Mouse (Mus musculus) heart, adult 18-20 months (tissue): ENCODE measurements at regions not wholly inside any gene's neighbourhood (a gene's known extent, or its start where the extent isn't known, plus 50 kb on each side); places are given as distances from the start of the nearest gene placed in this dataset.

Experiments
- DNase-seq, 2 experiments: peaks; one replicate each; pipeline ENCODE4 v3.0.0; 2021 to 2022; ENCODE audit warnings: mixed read lengths in 1 of 2

DNA sequence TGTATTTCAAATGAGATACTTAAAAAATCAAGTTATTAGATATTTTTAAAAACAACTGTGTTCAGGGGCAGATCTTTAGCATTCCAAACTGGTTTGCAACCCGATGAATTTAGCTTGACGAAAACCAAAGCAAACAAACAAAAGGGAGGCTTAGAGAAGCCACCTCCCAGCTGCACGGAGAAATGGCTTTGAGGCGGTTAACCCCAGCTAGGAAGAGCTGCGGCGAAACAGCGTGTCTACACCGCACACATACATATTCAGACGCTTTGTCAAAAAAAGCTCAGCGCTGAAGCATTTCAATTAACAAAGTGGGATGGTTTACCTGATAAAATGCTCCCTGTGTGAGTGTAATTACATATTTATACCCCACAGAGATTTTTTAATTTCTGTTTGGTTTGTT, 123.0 kb upstream of the Ap5m1 start:
- no peak for DNase-seq

DNA sequence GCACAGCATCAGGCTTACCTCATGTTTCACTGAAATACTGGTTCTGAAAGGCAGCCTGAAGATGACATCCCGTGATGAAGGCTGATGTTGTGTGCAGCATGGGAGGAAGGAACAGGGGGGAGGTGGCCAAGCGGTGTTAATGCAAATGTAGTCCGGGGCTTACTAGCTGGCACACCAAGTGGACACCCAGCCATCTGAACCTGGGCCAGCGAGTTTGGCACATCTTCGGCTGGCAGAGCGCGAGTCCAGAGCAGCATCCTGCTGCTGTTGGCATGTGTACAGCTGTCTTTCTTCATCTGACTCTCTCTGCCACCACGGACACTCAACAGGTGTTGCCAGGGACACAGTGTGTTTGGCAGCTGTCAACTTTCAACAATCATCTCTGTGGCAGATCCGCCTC, 135.0 kb upstream of the Ap5m1 start:
- DNase-seq, result no peak

DNA sequence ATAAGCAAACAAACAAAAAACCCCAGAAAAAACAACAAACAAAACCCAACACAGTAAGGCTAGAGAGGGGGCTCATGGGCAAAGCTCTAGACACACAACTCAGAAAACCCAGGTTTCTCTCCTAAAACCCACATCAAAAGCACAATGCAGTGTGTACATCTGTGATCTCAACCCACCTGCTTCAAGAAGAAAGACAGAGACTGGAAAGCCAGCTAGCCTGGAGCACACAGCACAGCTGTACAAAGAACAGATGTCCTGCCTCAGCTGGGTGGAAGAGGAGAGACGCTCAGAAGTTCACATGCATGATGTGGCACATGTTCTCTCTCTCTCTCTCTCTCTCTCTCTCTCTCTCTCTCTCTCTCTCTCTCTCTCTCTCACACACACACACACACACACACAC, 140.0 kb upstream of the Ap5m1 start:
- DNase-seq, result no peak

DNA sequence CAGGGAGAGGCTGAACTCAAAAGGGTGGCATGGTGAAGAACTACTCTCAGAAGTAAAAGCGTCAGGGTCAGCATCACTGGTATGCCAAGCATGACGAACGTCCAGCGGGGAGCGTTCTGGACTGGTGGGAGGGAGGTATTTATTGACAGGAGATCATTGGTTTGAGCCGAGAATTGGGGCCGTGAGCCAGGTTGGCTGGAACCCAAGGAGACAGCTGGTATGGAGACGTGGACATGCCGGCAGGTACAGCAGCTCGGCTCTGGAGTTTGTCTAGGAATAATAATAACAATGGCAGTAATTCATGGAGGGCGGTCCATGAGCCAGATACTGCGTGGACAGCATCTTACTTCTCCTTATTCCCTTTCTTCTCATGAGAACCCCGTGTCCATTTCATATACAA, 156.5 kb upstream of the Ap5m1 start:
- DNase-seq, result no peak

DNA sequence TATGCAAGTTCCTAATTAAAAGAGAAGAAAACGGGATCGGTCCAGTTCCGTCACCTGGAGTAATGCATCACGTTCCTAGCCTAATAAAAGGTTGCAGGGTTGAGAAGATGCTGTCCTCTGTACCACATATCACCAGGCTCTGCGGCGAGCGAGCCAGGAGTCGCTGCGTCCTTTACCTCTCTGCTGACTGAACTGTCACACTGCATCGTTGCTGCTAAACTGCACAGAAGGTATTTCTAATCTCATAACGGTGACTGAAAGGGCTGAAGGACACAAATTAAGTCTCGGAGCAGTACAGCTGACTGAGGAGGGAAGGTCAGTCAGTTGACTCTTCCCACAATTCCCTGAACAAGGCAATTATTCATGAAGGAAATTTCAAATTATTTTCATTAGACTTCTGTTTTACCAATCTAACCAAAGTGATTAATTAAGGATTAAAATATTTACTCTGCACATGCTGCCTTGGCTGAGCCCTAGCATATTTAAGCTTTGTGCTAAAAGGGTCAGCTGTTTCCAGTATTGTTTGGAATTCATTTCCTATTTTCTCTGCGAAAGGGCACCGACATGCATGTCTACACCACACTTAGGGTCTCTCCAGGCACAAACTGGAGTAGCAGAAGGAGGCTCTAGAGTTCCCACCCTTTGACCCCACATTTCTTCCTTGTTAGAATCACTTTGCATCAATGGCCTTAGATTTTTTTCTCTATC, 157.8 kb upstream of the Ap5m1 start:
- DNase-seq, result no peak

DNA sequence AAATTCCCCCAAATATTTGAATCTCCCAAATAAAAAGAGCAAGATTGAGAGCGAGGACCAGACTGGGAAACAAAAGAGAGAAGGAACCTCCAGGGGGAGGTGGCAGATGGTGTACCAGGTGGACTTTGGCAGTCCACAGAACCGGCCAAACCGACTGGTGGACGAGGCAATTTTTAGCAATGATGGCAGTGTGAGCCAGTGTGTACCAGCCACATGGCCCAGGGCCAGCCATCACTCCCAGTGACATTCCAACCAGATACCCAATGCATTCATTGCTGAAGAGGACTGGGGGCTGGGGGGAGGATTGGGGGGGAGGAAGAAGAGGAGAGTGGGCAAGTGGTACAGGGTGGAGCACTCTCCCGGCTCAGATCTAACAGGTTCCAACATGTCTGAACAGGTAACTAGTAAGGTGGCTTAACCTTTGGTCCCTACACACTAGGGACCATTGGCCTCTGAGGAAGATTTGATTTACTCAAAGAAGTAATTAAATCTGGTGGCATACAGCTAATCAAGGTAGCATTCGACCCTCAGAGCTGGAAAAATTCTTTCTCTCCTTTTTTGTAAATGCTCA, 158.4 kb upstream of the Ap5m1 start:
- DNase-seq, result no peak

DNA sequence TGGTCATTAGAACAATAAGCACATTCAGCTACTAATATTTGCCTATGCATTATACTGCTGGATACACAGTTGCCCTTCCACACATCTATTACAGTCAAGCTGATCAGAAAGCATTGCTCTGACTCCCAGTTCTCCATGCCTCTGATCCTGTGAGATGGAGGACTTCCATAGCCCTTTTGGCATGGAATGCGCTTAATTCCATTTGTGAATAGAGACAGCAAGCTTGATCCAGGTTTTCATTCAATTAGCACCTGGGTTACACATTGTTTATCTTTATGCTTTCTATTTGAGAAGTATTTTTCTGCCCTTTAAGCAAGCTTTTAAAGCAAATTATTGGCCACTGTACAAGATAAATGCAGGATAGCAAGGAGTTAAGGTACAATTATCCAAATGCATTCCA, 158.9 kb upstream of the Ap5m1 start:
- no peak for DNase-seq

DNA sequence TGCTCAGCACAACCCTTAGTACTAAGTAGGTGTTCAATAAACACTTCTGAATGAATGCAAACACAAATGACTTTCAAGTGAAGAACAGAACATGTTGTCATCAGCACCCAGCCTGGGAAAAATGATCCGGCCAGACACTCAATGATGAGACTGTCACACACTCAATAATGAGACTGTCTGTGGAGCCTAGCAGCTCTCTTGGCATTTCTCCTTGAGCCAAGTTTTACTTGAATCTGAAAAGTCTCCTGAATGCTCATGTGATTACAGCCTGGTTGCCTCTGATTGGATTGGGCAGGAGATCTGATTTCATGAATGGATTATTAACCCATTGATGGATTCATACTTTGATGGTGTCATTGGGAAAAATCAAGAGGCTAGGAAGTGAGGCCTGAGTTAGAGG, 161.3 kb upstream of the Ap5m1 start:
- no peak for DNase-seq

DNA sequence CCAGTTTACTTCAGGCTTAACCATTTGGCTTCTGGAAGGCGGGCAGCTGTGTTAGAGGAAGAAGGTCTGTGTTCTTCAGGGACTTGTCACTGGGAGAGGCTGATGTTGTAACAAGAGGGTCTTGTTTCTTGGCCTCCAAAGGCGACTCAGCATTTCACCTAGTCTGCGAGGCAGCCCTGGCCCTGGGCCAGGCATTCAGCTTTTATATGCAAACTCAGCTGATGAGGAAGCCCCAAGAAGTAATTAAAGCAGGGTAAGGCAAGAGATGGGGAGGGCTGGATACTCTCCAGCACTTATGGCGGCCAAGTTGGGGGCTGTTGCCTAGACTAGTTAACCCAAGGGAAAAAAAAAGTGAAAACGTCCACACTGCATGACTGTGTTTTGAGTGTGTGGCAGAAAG, 162.4 kb upstream of the Ap5m1 start:
- DNase-seq, result no peak

DNA sequence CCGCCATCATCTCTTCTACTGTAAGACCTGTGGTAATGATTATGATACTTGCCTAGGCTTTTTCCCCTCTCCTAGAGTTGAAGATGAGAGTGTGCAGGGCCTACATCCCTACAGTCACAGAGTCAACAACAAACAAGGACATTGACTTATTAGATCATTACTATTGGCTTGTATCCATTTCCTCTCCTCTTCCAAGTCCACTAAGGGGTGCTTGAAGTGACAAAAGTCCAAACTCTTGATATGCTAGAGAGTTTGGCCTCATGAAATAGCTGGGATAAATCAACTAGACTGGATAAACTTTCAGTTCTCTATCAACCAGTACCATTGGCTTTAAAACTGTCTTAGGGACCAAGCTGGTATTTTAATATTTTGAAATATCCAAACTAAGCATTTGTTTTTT, 165.7 kb upstream of the Ap5m1 start:
- DNase-seq, result no peak

DNA sequence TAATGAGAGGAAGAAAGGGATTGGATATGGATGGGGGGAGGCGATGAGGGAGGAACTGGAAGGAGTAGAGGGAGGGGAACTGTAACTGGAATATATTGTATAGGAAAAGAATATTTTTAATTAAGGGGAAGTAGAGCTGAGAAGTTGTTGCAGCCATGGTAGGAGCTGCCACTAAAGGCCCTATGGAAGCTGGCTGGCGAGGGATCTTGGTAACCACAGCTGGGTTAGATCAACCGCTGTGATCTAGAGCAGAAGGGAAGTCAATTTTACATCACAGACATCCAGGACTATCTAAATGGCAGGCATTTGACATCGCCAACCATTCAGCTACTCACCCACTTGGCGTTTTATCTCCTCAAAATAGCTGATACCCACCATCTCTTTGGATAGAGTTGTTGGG, 168.8 kb upstream of the Ap5m1 start:
- DNase-seq, result no peak

DNA sequence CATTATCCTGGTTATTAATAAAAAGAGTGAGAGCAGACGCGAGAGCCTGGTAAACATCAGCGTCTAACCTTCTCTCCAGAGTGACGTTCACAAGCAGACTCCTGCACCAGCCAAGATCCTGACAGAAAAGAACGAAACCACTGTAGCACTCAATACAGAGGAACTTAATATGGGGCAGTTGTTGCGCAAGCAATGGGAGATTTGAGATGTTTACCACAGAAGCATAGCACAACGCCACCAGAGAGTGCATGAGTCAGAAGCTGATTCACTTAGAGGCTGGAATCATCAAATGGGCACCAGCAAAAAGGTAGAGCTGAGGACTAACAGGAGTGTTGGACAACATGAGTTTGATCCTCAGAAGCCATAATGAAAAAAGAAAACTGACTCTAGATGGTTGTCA, 169.7 kb upstream of the Ap5m1 start:
- peak; percentile 13 to 58 for DNase-seq

DNA sequence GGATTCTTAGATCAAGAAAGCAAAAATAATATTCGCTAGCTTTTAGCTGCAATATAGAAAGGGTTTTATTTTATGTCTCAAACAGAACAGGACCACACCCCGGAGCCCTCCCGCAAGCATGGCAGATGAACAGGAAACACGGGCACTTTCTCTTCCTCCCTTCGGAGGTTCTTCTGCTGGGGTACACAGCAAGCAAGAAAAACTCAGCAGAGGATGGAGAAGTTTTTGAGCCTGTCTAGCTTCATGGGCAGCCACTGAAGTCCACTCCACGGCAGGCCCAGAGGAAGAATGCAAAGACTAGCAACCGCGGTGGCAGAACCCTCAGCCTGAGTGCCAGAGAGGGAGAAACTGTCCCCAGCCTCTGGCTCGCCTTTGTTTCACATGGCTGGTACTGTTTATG, 174.7 kb upstream of the Ap5m1 start:
- DNase-seq, result peak in 1 of 2 experiments; percentile 31

DNA sequence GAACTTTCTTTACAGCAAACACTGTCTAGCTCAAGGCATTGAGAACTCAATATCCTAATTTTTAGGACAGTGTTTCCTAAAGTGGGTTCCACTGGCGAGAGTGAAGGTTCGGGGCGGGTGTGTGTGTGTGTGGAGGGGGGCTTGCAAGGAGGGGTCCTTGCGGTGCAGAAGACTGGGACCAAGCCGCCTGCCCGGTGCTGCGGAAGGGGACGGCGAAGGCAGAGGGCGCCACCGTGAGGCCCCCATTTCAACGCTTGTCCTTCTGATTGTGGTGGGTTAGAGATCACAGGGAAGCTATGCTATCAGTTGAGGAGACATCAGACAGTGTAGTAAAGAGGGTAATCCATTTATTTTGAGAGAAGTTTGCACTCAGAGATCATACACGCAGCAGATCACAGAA, 176.9 kb upstream of the Ap5m1 start:
- DNase-seq, result no peak

DNA sequence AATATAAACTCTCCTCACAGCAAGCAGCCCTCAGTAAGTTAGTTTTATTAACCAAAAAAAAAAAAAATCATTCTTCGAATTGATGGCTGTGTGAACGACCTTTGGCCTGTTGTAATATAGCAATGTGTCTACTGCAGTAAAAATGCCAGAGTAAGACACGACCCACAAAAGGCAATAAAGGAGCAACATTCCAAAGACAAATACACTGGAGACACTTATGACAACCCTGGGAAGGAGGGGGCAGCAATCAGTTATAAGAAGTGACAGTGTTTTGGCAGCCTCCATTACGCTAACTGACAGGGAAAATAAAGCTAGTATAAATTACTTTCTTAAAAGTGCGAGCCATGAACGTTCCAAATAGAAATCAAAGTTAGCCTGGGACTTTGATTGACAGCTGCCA, 185.9 kb upstream of the Ap5m1 start:
- DNase-seq, result no peak

DNA sequence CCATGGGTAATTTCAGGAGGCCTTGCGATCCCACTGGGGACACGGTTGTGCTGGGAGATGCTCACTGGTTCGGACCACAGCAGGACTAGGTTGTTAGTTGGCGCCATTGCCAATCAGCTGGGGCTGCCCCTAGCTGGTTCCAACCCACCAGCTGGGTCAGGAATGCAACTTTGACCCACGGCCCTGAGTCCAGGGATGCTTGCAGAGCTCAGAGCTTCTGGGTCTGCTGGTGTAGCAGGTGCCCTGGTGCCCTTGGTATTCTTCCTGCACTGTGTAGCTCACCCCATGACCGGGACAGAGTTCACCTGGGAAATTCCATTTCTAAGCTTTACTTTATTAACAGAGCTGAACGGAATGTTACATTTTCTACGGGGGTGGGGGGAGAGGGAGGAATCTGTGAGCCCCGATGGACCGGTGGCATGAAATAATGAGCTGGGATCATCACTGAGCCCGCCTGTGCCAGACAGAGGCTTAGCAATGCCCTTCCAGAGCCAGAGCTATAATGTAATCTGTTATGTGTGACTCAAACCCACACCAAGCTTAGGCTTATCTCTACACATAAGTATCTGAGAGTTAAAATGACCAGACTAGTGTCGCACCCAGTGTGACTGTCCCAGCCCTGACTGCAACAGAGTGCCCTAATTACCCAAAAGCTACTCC, 187.8 kb upstream of the Ap5m1 start:
- no peak for DNase-seq

DNA sequence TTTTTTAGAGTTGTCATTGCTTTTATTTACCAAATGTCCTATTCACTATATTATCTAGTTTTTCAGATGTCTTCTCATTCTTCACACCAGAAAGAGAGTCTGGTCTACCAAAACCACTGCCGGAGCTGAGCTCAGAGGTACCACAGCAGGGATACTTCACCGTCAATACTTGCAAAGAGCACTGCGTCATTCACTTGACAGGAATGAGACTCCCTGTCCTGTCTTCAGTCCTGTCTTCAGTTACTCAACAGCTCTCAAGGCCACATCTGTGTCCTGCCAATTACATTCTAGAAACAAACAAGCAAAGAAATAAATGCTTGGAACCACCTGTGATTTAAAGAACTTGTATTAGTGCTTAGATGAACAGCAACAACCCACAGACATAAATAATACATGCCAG, 194.6 kb upstream of the Ap5m1 start:
- DNase-seq, result no peak

DNA sequence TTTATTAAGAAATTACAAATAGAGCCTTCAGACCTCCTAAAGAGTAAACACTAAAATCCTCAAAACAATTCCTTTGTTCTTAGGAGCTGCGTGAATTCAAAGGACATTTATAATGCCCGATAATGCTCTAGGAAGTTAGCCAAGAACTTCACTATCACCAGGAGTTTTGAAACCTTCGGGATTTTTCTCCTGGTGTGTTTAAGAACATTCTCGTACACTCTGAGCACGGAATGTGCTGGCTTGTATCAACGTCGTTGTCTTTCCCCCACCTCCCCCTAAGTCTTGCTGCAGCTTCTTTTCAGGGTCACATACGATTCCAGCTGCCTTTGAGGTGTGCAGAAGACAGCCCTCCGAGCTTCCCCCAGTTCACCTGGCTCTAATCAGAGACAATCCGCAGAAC, 195.9 kb upstream of the Ap5m1 start:
- DNase-seq, result no peak

DNA sequence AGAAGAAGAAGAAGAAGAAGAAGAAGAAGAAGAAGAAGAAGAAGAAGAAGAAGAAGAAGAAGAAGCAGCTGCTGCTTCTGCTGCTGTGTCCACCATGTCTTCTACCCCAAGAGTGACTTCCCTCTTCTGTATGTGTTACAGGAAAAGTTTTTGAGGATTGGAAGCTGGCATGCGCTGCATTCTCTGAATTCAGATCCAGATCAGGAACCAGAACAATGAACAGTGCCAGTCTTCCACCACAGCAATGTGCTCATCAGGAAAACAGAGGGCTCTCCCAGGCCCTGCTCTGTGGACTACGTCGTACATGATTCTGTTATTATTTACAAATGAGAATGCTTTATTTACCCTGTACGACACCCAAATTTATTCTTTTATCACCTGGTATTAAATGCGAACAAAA, 181.8 kb upstream of the Otx2 start:
- DNase-seq, result no peak

DNA sequence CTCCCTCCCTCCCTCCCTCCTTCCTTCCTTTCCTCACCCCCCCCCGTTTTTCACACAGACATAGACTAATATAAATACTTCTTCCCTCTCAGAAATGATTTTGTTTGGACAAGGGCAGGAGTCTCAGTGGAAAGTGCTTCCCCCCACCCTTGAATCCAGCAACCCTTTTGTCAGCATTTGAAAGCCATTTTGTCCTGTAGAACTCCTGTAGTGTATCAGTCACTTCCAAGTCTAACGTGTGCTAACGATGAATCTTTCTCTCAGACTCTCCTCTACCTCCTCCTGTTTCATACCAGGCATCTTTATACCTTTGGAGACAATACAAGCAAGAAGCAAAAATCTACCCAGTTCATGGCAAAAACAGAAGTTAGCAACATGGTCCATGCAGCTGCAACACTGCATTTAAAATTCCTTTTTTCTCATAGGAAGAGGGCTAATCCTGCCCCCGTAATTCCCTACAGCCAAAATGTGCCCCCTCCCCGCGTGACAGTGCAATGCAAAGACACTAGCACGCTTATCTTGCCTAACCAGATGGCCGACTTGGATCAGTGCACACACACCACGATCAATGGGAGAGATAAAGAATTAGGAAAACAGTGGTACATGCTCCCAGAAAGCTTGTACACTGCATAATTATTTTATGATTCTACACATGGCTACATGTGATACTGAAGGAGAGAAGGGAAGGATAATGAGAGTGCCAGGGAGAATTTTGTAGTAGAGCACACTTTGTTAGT, 180.7 kb upstream of the Otx2 start:
- no peak for DNase-seq

DNA sequence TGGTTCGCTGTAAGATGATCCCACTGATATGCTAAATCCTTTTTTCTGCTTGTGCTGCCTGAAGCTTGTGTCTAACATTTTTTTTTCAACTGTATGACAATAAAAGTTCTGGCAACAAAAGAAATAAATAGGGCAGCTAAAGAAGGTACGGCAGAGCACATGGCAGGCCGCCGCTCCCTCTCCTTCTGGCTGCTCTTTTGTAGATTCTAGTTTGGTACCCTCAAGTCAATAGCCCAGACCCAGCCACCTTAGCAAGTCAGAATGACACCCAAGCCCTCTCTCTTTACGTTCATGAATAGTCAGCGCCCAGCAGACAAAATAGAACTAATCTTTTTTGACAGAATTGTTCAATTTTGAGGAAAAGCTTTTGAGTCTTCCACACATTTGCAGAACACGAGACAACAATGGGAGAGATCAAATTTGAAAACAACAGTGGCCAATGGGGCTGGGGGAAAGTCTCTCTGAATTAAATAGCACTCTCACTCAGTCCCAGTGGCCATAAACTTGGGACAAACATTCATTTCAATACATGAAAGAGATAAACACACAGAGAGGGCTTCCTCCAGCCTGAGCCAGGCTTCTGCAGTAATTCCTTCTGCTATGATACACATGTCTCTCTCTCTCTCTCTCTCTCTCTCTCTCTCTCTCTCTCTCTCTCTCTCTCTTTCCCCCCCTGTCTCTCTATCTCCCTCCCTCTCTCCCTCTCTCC, 180.0 kb upstream of the Otx2 start:
- no peak for DNase-seq

DNA sequence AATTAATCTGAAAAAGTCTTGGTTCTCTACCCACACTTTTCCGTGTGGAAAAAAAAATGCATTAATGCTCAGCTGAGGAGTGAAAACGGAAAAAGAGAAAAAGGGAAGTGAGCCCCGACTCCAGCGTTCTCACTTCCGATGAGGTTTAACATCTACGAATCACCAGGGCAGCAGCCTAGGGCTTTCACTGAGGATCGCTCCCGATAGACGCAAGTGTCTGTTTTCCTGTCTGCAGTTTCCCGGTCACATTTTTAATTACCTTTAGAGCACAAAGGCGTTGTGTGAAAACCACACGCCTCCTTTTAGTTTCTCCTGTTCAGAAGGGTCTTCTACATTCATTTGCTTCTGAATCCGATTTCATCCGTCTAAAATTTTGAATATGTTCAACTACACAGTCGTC, 179.2 kb upstream of the Otx2 start:
- peak; percentile 5 to 10 for DNase-seq

DNA sequence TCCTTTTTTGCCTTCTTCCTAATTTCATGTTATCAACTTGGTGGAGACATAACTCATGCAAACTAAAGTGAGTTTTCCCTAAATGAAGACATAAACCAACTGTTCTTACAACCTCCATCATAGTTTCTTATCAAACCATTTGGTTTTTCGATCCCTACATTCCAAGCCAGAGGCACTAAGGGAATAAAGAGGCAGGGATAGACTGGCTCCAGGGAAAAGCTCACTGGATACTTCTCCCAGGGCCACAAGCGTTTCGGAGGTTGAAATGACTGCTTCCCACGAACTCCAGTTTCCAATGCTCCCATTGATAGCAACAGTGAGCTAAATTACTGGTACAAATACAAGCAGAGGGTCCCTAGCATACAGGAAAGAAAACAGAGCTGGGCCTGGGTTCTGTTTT, 178.4 kb upstream of the Otx2 start:
- no peak for DNase-seq
